Mouse (Mus musculus) limb, embryonic 14.5 days (tissue): ENCODE data around the gene Fam107b. TPM values are rescaled to one million over a fixed set of nuclear protein-coding genes. Genes with fewer than 3 reads are reported as not detected.

Source experiments
- ATAC-seq: fragments of 200-750 bp; cut with Nextera tagmentation; 2 replicates; pipeline ENCODE4 v1.8.0; 2017; ENCODE audit warnings: low read depth, moderate number of reproducible peaks, moderate TSS enrichment; ENCODE audit not compliant: low FRiP score
- DNase-seq: peaks from one replicate; pipeline ENCODE4 v3.0.0-alpha.2; 2015; ENCODE audit warnings: low spot score
- H3K27ac ChIP-seq: fragments of 300-500 bp; sonication (generic); replicated peaks from 2 replicates; pipeline ENCODE4 v1.5.1; 2014; ENCODE audit warnings: low read depth, mild to moderate bottlenecking, low read length, moderate library complexity, mixed read lengths
- H3K27me3 ChIP-seq: fragments of 300-500 bp; sonication (generic); 2 replicates; pipeline ENCODE4 v1.6.1; 2014; ENCODE audit warnings: low read length, mixed read lengths; ENCODE audit not compliant: control insufficient read depth, insufficient read depth
- H3K36me3 ChIP-seq: fragments of 300-500 bp; sonication (generic); 2 replicates; pipeline ENCODE4 v1.6.1; 2014; ENCODE audit warnings: mild to moderate bottlenecking, low read length, moderate library complexity, mixed read lengths; ENCODE audit not compliant: control insufficient read depth, insufficient read depth
- H3K4me1 ChIP-seq: fragments of 300-500 bp; sonication (generic); 2 replicates; pipeline ENCODE4 v1.6.1; 2014; ENCODE audit warnings: antibody characterized with exemption, low read length, mixed read lengths; ENCODE audit not compliant: control insufficient read depth, insufficient read depth
- H3K4me2 ChIP-seq: fragments of 300-500 bp; sonication (generic); replicated peaks from 2 replicates; pipeline ENCODE4 v1.6.1; 2014; ENCODE audit warnings: low read depth, mild to moderate bottlenecking, low read length, moderate library complexity; ENCODE audit not compliant: severe bottlenecking
- H3K4me3 ChIP-seq: fragments of 300-500 bp; sonication (generic); replicated peaks from 2 replicates; pipeline ENCODE4 v1.5.1; 2014; ENCODE audit warnings: low read length
- H3K9ac ChIP-seq: fragments of 300-500 bp; sonication (generic); 2 replicates; pipeline ENCODE4 v1.6.1; 2014; ENCODE audit warnings: mild to moderate bottlenecking, low read depth, low read length, moderate library complexity; ENCODE audit not compliant: severe bottlenecking
- H3K9me3 ChIP-seq: fragments of 300-500 bp; sonication (generic); 2 replicates; pipeline ENCODE4 v1.6.1; 2016; ENCODE audit warnings: low read length; ENCODE audit not compliant: control insufficient read depth
- POLR2A ChIP-seq: fragments of 200-500 bp; IDR thresholded peaks from 2 replicates; pipeline ENCODE4 v1.8.0; 2012; ENCODE audit warnings: inconsistent platforms, mild to moderate bottlenecking, moderate library complexity, borderline replicate concordance; ENCODE audit not compliant: insufficient read depth, insufficient read length; ENCODE audit errors: extremely low read depth
- WGBS: fragments of 180-500 bp; shearing (Covaris S2); extraction: QIAGEN DNeasy Blood & Tissue Kit; methylation state at CpG from one replicate; pipeline ENCODE4 v1.1.7; 2014; 5-methylcytosine and 5-hydroxymethylcytosine counted together
- polyA plus RNA-seq, 2 experiments: library from polyadenylated mRNA; depleted of rRNA in 1 of 2; stranded (reverse) in 1 of 2; unstranded in 1 of 2; fragments of >200 nt; fragmentation: Nextera tagmentation in 1 of 2; extraction: Ambion mirVana in 1 of 2; gene quantifications; 2 replicates each; pipeline versions ENCODE4 v1.2.1 to v1.2.3; 2012 to 2014

The Fam107b gene
- polyA plus RNA-seq, 2 experiments = 26.1 to 43.6 TPM

GRCm38 (mm10) chr2:3590916-3591197, 20.6 kb downstream of the Fam107b start:
- Histone ChIP-seq H3K27me3 (no peaks in the 10 kb centered on the region), H3K36me3 (no peaks in the 10 kb centered on the region), H3K9ac (no peak overlapping the region), H3K4me3 (no peak overlapping the region), H3K4me1 (no peaks in the 10 kb centered on the region), H3K27ac (no peak overlapping the region), H3K4me2 (no peak overlapping the region), H3K9me3 (no peaks in the 10 kb centered on the region)
- no peak for ATAC-seq
- 87% methylated on average over 1 of the region's 1 CpGs for WGBS
- no peak for DNase-seq
- no peak for TF ChIP-seq POLR2A

DNA sequence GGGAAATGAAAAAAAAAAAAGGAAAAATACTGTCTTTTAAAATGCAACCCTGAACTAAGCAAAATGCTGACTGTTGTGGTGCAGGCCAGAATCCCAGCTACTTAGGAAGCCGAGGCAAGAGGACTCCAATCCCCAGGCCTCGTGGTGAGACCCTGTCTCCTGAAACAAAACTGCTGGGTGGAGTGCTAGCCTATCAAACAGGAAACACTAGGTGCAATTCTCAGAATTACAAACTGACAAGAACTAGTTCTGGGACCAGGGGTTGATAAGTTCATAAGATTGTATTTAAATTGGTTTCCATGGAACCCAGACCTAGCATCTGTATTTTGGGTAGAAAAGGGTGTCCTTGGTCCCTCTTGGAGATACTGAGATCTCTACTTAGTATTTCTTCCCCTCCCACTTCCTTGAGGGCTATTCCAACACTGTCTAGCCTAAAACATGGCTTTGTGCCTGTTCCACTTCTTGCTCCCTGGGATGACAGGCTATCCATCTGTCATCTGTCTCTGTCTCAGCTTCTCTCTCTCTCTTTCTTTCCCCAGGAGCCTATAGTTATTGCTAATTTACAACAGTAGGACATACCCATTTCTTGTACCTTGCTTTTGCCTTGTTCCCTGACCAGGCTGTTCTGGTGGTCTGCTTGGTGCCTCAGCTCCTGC, 24.5 kb downstream of the Fam107b start:
- no peak overlapping the region for H3K27ac ChIP-seq
- H3K36me3 ChIP-seq = no peaks in the 10 kb centered on the region
- H3K27me3 ChIP-seq = no peaks in the 10 kb centered on the region
- DNase-seq (no peak), ATAC-seq (no peak)
- no peaks in the 10 kb centered on the region for H3K9me3 ChIP-seq
- no peak overlapping the region for H3K9ac ChIP-seq
- WGBS = 69% methylated on average over 2 of the region's 2 CpGs
- no peaks in the 10 kb centered on the region for H3K4me1 ChIP-seq
- no peak overlapping the region for H3K4me3 ChIP-seq
- no peak for TF ChIP-seq POLR2A
- no peak overlapping the region for H3K4me2 ChIP-seq

- no peak for TF ChIP-seq POLR2A
- Histone ChIP-seq H3K27me3 (no peaks in the 10 kb centered on the region), H3K4me2 (no peak overlapping the region), H3K27ac (no peak overlapping the region), H3K4me3 (no peak overlapping the region), H3K36me3 (no peaks in the 10 kb centered on the region), H3K9me3 (no peaks in the 10 kb centered on the region), H3K9ac (no peak overlapping the region), H3K4me1 (no peaks in the 10 kb centered on the region)
- 46% methylated on average over 3 of the region's 3 CpGs for WGBS
- no peak for ATAC-seq
- no peak for DNase-seq
These were observed 30.1 kb downstream of the Fam107b start for GRCm38 (mm10) chr2:3600421-3600820.

DNA sequence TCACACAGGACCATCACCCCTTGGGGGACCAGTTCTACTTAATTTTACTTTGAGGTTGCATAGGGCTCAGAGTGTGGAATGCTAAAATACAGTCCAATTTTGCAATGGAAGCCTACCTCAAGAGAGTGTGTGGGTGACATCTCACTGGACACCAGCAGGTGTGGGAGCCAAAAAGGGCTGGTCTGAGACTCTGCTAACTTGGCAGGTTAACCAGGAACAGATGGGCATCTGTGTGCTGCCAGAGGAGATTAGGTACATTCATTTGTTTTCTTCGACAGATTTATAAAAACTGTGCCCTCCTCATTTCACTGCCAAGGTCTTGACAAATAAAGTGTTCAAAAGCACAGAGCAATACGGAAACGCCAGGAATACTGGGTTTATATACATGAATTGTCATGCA, 32.3 kb downstream of the Fam107b start:
- H3K4me2 ChIP-seq = no peak overlapping the region
- H3K9me3 ChIP-seq = no peaks in the 10 kb centered on the region
- H3K9ac ChIP-seq = no peak overlapping the region
- H3K27ac ChIP-seq = no peak overlapping the region
- no peaks in the 10 kb centered on the region for H3K4me1 ChIP-seq
- DNase-seq (no peak), ATAC-seq (no peak)
- H3K4me3 ChIP-seq = no peak overlapping the region
- H3K27me3 ChIP-seq = no peaks in the 10 kb centered on the region
- no peaks in the 10 kb centered on the region for H3K36me3 ChIP-seq
- WGBS = 77% methylated on average over 3 of the region's 3 CpGs
- no peak for TF ChIP-seq POLR2A

- Histone ChIP-seq H3K4me1 (no peaks in the 10 kb centered on the region), H3K27ac (no peak overlapping the region), H3K4me2 (no peak overlapping the region), H3K36me3 (no peaks in the 10 kb centered on the region), H3K9me3 (no peaks in the 10 kb centered on the region), H3K27me3 (no peaks in the 10 kb centered on the region), H3K9ac (no peak overlapping the region), H3K4me3 (no peak overlapping the region)
- no peak for ATAC-seq
- 85% methylated on average over 5 of the region's 5 CpGs for WGBS
- no peak for TF ChIP-seq POLR2A
- no peak for DNase-seq
These were observed 32.9 kb downstream of the Fam107b start for GRCm38 (mm10) chr2:3603181-3603580.
